Mouse (Mus musculus): Measurements from ENCODE around the gene 5730409E04Rik.
A peak's percentile ranks its signal among the peaks of the same experiment; 100 is the strongest.

The 5730409E04Rik gene

GRCm38 (mm10) chr4:126609606-126610181, at the start of gene 5730409E04Rik:
5730409E04Rik (plus strand) TSS chr4:126609818.
- peak; percentile 72 for DNase-seq (ENCODE audit: extremely low spot score)

GRCm38 (mm10) chr4:126563798-126564197, 45.8 kb upstream of the 5730409E04Rik start:
- no peak for DNase-seq (ENCODE audit: extremely low spot score)

GRCm38 (mm10) chr4:126567243-126567642, 42.4 kb upstream of the 5730409E04Rik start:
- no peak for DNase-seq (ENCODE audit: extremely low spot score)

GRCm38 (mm10) chr4:126569783-126570182, 39.8 kb upstream of the 5730409E04Rik start:
- DNase-seq (ENCODE audit: extremely low spot score): no peak

- no peak for DNase-seq (ENCODE audit: extremely low spot score)
These were observed 33.3 kb upstream of the 5730409E04Rik start for GRCm38 (mm10) chr4:126576281-126576680.

- no peak for DNase-seq (ENCODE audit: extremely low spot score)
These were observed 31.7 kb upstream of the 5730409E04Rik start for GRCm38 (mm10) chr4:126577920-126578319.

GRCm38 (mm10) chr4:126579077-126579476, 30.5 kb upstream of the 5730409E04Rik start:
- no peak for DNase-seq (ENCODE audit: extremely low spot score)

- DNase-seq (ENCODE audit: extremely low spot score): no peak
These were observed 23.9 kb upstream of the 5730409E04Rik start for GRCm38 (mm10) chr4:126585739-126586138.

GRCm38 (mm10) chr4:126592039-126592438, 17.6 kb upstream of the 5730409E04Rik start:
- DNase-seq (ENCODE audit: extremely low spot score): no peak

- peak; percentile 71 for DNase-seq (ENCODE audit: extremely low spot score)
These were observed 9.5 kb upstream of the 5730409E04Rik start for GRCm38 (mm10) chr4:126599971-126600754.

GRCm38 (mm10) chr4:126601597-126602444, 7.8 kb upstream of the 5730409E04Rik start:
- peak; percentile 76 for DNase-seq (ENCODE audit: extremely low spot score)

- no peak for DNase-seq (ENCODE audit: extremely low spot score)
These were observed 7.2 kb upstream of the 5730409E04Rik start for GRCm38 (mm10) chr4:126602445-126602762.

- no peak for DNase-seq (ENCODE audit: extremely low spot score)
These were observed 5.5 kb upstream of the 5730409E04Rik start for GRCm38 (mm10) chr4:126604141-126604540.

- DNase-seq (ENCODE audit: extremely low spot score): no peak
These were observed 3.9 kb upstream of the 5730409E04Rik start for GRCm38 (mm10) chr4:126605751-126606150.

GRCm38 (mm10) chr4:126611991-126612390, 2.4 kb downstream of the 5730409E04Rik start:
- DNase-seq (ENCODE audit: extremely low spot score): no peak

- DNase-seq (ENCODE audit: extremely low spot score): no peak
These were observed 6.7 kb downstream of the 5730409E04Rik start for GRCm38 (mm10) chr4:126616312-126616711.

GRCm38 (mm10) chr4:126619691-126620330, 10.2 kb downstream of the 5730409E04Rik start:
- DNase-seq (ENCODE audit: extremely low spot score): peak; percentile 67

- DNase-seq (ENCODE audit: extremely low spot score): no peak
These were observed 10.8 kb downstream of the 5730409E04Rik start for GRCm38 (mm10) chr4:126620349-126620874.

- DNase-seq (ENCODE audit: extremely low spot score): peak; percentile 64
These were observed 17.5 kb downstream of the 5730409E04Rik start for GRCm38 (mm10) chr4:126627021-126627681.

GRCm38 (mm10) chr4:126631922-126632321, 22.3 kb downstream of the 5730409E04Rik start:
- DNase-seq (ENCODE audit: extremely low spot score): no peak

GRCm38 (mm10) chr4:126632668-126633067, 23.1 kb downstream of the 5730409E04Rik start:
- DNase-seq (ENCODE audit: extremely low spot score): no peak

Measured in embryo, embryonic 9.5 days (tissue).